Mouse (Mus musculus): ENCODE measurements around the gene Elk4. TPM values are rescaled to one million over a fixed set of nuclear protein-coding genes. Genes with fewer than 3 reads are reported as not detected.

Gene Elk4
- polyA plus RNA-seq, 1 experiment = 18.6 TPM

DNA sequence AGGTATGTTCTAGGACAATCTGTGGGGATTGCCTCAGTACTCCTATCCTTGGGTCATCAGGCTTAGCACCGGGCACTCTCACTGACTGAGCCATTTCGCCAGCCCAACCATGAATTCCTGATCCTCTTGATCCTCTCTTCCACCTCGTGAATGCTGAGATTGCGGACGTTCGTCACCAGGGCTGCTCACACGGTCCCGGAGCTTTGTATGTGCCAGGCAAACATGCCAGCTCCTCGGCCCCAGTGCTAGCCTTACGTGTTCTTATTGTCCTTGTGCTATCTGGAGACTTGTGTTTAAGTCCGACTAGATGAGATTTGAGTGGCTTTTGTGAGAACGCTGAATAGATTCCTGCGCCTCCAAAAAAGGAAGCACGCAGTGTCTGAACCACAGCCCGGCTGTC is 20.0 kb upstream of the Elk4 start:
- DNase-seq = no peak
- no peaks in the 10 kb centered on the region for H3K27me3 ChIP-seq (ENCODE audit: control insufficient read depth, insufficient read depth, low read length)
- WGBS = 72% methylated on average over 15 of the region's 15 CpGs
- no peaks in the 10 kb centered on the region for H3K4me1 ChIP-seq (ENCODE audit: control insufficient read depth, insufficient read depth, low read length)
- H3K4me3 ChIP-seq (replicated peaks; ENCODE audit: insufficient read depth, low read depth, low read length) = no peak overlapping the region
- TF ChIP-seq POLR2A (IDR thresholded peaks at IDR 0.05; ENCODE audit: borderline replicate concordance, insufficient read depth, low read length) = no peak
- TF ChIP-seq CTCF (IDR thresholded peaks at IDR 0.05; ENCODE audit: borderline replicate concordance, insufficient read depth, low read depth, low read length) = no peak
- no peak overlapping the region for H3K27ac ChIP-seq (ENCODE audit: insufficient read depth, low read length)

DNA sequence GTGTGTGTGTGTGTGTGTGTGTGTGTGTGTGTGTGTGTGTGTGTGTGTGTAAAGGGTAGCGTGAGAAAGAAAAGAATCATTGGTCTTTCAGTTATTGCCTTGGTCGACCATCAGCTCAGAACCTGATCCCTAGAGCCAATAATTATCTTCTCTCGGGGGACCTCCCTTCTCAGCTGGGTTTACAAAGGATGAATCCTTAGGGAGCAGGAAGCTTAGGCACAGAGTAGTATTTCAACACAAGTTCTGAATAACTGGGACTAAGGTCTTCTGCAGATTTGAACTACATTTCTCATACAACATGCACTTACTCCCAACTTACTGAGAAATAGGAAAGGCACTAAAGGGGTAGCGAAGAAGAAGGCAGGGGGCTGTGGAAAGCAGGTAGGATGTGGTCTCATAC is 17.9 kb upstream of the Elk4 start:
- no peaks in the 10 kb centered on the region for H3K27me3 ChIP-seq (ENCODE audit: control insufficient read depth, insufficient read depth, low read length)

DNA sequence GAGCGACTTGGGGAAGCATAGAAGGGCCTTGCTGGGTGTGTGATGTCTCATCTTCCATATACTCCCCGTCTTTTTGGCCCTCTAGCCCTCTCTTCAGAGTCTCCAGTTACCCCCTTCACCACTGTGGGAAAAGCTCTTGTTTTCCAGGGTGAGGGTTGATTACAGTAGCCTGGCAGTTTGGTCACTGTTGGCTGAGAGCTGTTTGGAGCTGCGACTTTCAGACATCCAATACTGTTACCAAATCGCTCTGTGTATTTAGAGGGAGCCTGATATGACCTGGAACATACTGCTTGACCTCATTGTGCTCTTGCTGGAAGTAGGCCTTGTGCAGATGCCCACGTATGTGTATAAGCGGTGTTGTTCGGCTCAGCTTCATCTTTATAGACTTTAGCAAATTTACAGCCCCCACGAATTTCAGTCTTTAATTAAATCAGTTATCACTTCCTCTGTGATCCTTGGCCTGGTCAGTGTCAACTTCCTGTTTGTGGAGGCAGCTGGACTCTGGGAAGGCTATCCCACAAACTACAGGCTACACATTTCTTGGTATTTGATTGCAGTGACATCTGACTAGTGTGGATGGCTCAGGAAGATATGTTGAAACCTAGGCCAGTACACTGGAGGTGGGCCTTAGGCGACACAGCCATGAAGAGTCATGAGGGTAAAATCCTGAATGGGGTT is 17.2 kb upstream of the Elk4 start:
- Histone ChIP-seq H3K27ac (ENCODE audit: insufficient read depth, low read length) (no peak overlapping the region), H3K4me1 (ENCODE audit: control insufficient read depth, insufficient read depth, low read length) (peaks cover 3% of the 10 kb centered on the region; the same call in 1 of the 2 replicates), H3K27me3 (ENCODE audit: control insufficient read depth, insufficient read depth, low read length) (no peaks in the 10 kb centered on the region), H3K4me3 (replicated peaks; ENCODE audit: insufficient read depth, low read depth, low read length) (no peak overlapping the region)
- no peak for DNase-seq
- TF ChIP-seq CTCF (IDR thresholded peaks at IDR 0.05; ENCODE audit: borderline replicate concordance, insufficient read depth, low read depth, low read length) (no peak), POLR2A (IDR thresholded peaks at IDR 0.05; ENCODE audit: borderline replicate concordance, insufficient read depth, low read length) (no peak)
- 91% methylated on average over 9 of the region's 9 CpGs for WGBS

More for the DNA sequence above, 17.9 kb upstream of the Elk4 start:
- H3K4me1 ChIP-seq (ENCODE audit: control insufficient read depth, insufficient read depth, low read length) = peaks cover 3% of the 10 kb centered on the region; the same call in 1 of the 2 replicates
- no peak overlapping the region for H3K27ac ChIP-seq (ENCODE audit: insufficient read depth, low read length)
- TF ChIP-seq CTCF (IDR thresholded peaks at IDR 0.05; ENCODE audit: borderline replicate concordance, insufficient read depth, low read depth, low read length) = no peak
- TF ChIP-seq POLR2A (IDR thresholded peaks at IDR 0.05; ENCODE audit: borderline replicate concordance, insufficient read depth, low read length) = no peak
- no peak for DNase-seq
- 81% methylated on average over 4 of the region's 4 CpGs for WGBS
- no peak overlapping the region for H3K4me3 ChIP-seq (replicated peaks; ENCODE audit: insufficient read depth, low read depth, low read length)

DNA sequence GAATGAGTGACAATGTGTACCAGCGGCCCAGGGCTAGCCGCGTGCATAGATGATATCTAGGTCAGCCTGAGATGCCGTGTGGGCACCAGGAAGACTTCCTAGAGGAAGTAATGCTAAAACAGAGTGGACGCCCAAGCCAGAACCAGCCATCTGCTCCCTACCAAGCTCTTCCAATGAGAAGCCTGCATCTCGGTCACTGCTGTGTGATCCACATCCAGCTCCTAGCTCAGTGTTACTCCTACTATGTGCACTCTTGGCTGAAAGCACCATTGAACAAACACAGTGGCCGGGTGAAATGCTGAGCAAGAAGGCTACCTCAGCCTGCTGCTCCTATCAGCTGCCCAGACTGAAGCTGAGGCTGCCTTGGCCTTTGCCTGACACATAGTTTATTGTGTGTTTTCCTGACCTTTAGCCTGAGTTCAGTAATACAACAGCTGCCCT is 14.8 kb upstream of the Elk4 start:
- Histone ChIP-seq H3K27ac (ENCODE audit: insufficient read depth, low read length) (no peak overlapping the region), H3K4me1 (ENCODE audit: control insufficient read depth, insufficient read depth, low read length) (peaks cover 3% of the 10 kb centered on the region; the same call in 1 of the 2 replicates), H3K4me3 (replicated peaks; ENCODE audit: insufficient read depth, low read depth, low read length) (no peak overlapping the region), H3K27me3 (ENCODE audit: control insufficient read depth, insufficient read depth, low read length) (no peaks in the 10 kb centered on the region)
- WGBS = 17% methylated on average over 7 of the region's 7 CpGs
- TF ChIP-seq CTCF (IDR thresholded peaks at IDR 0.05; ENCODE audit: borderline replicate concordance, insufficient read depth, low read depth, low read length) (no peak), POLR2A (IDR thresholded peaks at IDR 0.05; ENCODE audit: borderline replicate concordance, insufficient read depth, low read length) (no peak)
- DNase-seq = peak; percentile 58 to 79

DNA sequence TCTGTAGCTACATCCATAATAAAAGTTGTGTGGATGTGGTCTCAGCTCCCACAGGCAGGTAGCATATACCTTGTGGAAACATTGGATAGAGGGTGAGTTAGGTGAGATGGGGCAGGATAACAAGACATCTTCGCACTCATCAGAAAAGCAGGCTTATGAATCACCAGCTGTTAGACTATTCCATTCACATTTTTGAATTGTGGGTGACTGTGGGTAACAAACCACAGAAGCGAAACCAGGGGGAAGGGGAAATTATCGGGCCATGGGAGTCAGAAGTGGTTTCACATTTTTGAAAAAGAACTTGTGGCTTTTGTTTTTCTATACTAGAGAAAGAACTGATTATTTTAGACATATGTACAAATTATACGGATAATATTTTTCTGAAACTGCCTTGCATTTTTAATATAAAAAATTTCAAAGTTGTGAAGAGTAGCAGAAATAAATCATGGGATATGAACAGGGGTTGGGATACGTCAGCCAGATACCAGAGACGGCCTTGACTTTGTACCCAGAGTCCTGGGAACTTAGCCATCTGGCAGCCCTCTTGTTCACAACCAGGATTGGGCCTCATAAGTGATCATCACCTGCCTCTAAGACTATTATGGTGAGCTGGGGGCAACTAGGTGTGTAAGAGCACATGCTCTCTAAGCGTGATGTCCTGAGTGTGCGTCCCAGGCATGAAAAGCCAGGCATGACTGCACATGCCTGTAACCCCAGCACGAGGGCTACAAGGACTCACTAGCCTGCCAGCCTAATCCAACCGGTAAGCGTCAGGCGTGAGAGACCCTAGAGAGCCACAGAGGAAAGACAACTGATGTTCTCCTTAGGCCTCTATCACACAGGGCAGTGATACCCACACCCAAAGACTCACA is 14.0 kb upstream of the Elk4 start:
- 84% methylated on average over 12 of the region's 12 CpGs for WGBS
- no peak for TF ChIP-seq CTCF (IDR thresholded peaks at IDR 0.05; ENCODE audit: borderline replicate concordance, insufficient read depth, low read depth, low read length)
- TF ChIP-seq POLR2A (IDR thresholded peaks at IDR 0.05; ENCODE audit: borderline replicate concordance, insufficient read depth, low read length) = no peak
- Histone ChIP-seq H3K4me1 (ENCODE audit: control insufficient read depth, insufficient read depth, low read length) (peaks cover 3% of the 10 kb centered on the region; the same call in 1 of the 2 replicates), H3K27ac (ENCODE audit: insufficient read depth, low read length) (no peak overlapping the region), H3K27me3 (ENCODE audit: control insufficient read depth, insufficient read depth, low read length) (no peaks in the 10 kb centered on the region), H3K4me3 (replicated peaks; ENCODE audit: insufficient read depth, low read depth, low read length) (no peak overlapping the region)
- DNase-seq = no peak

DNA sequence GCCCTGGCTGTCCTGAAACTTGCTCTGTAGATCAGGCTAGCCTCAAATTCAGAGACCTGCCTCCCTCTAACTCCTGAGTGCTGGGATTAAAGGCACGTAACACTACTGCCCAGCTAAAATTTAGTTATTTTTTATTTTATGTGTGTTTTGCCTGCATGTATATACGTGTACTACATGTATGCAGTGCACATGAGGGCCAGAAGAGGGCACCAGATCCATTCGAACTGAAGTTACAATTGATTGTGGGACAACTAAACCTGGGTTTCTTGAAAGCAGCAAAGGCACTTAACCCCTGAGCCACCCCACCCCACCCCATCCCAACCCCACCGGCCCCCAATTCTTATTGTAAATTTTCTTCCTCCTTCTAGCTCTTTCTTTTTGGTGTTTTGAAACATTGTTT is 12.3 kb upstream of the Elk4 start:
- H3K27ac ChIP-seq (ENCODE audit: insufficient read depth, low read length) = no peak overlapping the region
- no peak overlapping the region for H3K4me3 ChIP-seq (replicated peaks; ENCODE audit: insufficient read depth, low read depth, low read length)
- H3K27me3 ChIP-seq (ENCODE audit: control insufficient read depth, insufficient read depth, low read length) = no peaks in the 10 kb centered on the region
- TF ChIP-seq POLR2A (IDR thresholded peaks at IDR 0.05; ENCODE audit: borderline replicate concordance, insufficient read depth, low read length) (no peak), CTCF (IDR thresholded peaks at IDR 0.05; ENCODE audit: borderline replicate concordance, insufficient read depth, low read depth, low read length) (peak; percentile 3; the same call in 1 of the 2 replicates)
- H3K4me1 ChIP-seq (ENCODE audit: control insufficient read depth, insufficient read depth, low read length) = peaks cover 3% of the 10 kb centered on the region; the same call in 1 of the 2 replicates
- DNase-seq = peak; percentile 38 to 61
- WGBS = 36% methylated on average over 4 of the region's 4 CpGs

DNA sequence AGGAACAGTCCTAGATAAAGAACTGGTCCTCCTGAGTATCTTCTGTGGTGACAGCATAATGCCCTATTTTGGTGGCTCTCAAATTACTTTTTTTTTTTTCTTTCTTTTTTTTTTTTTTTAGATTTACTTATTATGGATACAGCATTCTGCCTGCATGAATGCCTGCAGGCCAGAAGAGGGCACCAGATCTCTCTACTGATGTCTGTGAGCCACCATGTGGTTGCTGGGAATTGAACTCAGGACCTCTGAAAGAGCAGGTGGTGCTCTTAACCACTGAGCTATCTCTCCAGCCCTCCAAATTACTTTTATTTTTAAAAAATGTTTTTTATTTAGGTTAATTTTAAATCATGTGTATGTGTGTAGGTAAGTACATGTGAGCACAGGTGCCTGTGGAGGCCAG is 6.9 kb upstream of the Elk4 start:
- 0 out of 2 replicates have a peak, but pooled peaks have one; percentile 13 for TF ChIP-seq CTCF (IDR thresholded peaks at IDR 0.05; ENCODE audit: borderline replicate concordance, insufficient read depth, low read depth, low read length)
- no peak for TF ChIP-seq POLR2A (IDR thresholded peaks at IDR 0.05; ENCODE audit: borderline replicate concordance, insufficient read depth, low read length)
- Histone ChIP-seq H3K4me3 (replicated peaks; ENCODE audit: insufficient read depth, low read depth, low read length) (no peak overlapping the region), H3K27me3 (ENCODE audit: control insufficient read depth, insufficient read depth, low read length) (no peaks in the 10 kb centered on the region), H3K27ac (ENCODE audit: insufficient read depth, low read length) (no peak overlapping the region), H3K4me1 (ENCODE audit: control insufficient read depth, insufficient read depth, low read length) (no peaks in the 10 kb centered on the region)
- no peak for DNase-seq

Data from cerebellum, adult 2 months (tissue).